Mouse (Mus musculus) limb, embryonic 11.5 days (tissue): Measurements from ENCODE around the gene Itfg1. TPM values are rescaled to one million over a fixed set of nuclear protein-coding genes. Genes with fewer than 3 reads are reported as not detected.

Experiments
- ATAC-seq: fragments of 200-750 bp; cut with Nextera tagmentation; 2 replicates; pipeline ENCODE4 v1.8.0; 2017; ENCODE audit warnings: low read depth; ENCODE audit not compliant: insufficient number of reproducible peaks, low FRiP score, low TSS enrichment
- DNase-seq: peaks from one replicate; pipeline ENCODE4 v3.0.0-alpha.2; 2015; ENCODE audit warnings: low spot score
- H3K27ac ChIP-seq: fragments of 300-500 bp; sonication (generic); replicated peaks from 2 replicates; pipeline ENCODE4 v1.5.1; 2014; ENCODE audit warnings: low read depth, mild to moderate bottlenecking, low read length
- H3K27me3 ChIP-seq: fragments of 300-500 bp; sonication (generic); 2 replicates; pipeline ENCODE4 v1.6.1; 2014; ENCODE audit warnings: mild to moderate bottlenecking, low read length, mixed read lengths; ENCODE audit not compliant: control insufficient read depth, insufficient read depth
- H3K36me3 ChIP-seq: fragments of 300-500 bp; sonication (generic); 2 replicates; pipeline ENCODE4 v1.6.1; 2014; ENCODE audit warnings: mild to moderate bottlenecking, low read length, moderate library complexity, mixed read lengths; ENCODE audit not compliant: control insufficient read depth, insufficient read depth
- H3K4me1 ChIP-seq: fragments of 300-500 bp; sonication (generic); 2 replicates; pipeline ENCODE4 v1.6.1; 2014; ENCODE audit warnings: low read length, mixed read lengths; ENCODE audit not compliant: control insufficient read depth, insufficient read depth
- H3K4me2 ChIP-seq: fragments of 300-500 bp; sonication (generic); 2 replicates; pipeline ENCODE4 v1.6.1; 2014; ENCODE audit warnings: low read depth, mild to moderate bottlenecking, moderate library complexity; ENCODE audit not compliant: severe bottlenecking
- H3K4me3 ChIP-seq: fragments of 300-500 bp; sonication (generic); 2 replicates; pipeline ENCODE4 v1.5.1; 2014; ENCODE audit warnings: low read depth, low read length
- H3K9ac ChIP-seq: fragments of 300-500 bp; sonication (generic); 2 replicates; pipeline ENCODE4 v1.6.1; 2014; ENCODE audit warnings: mild to moderate bottlenecking, low read length
- H3K9me3 ChIP-seq: fragments of 300-500 bp; sonication (generic); 2 replicates; pipeline ENCODE4 v1.6.1; 2016; ENCODE audit warnings: low read length; ENCODE audit not compliant: control insufficient read depth
- WGBS: fragments of 180-500 bp; shearing (Covaris S2); extraction: QIAGEN DNeasy Blood & Tissue Kit; methylation state at CpG from one replicate; pipeline ENCODE4 v1.1.7; 2014; 5-methylcytosine and 5-hydroxymethylcytosine counted together
- microRNA-seq: library from miRNA; unstranded; fragments of <30 nt; microRNA quantifications from one replicate; pipeline ENCODE4, GENCODE M21; 2016
- polyA plus RNA-seq: library from polyadenylated mRNA; unstranded; fragments of >200 nt; fragmentation: Nextera tagmentation; extraction: Ambion mirVana; gene quantifications from 2 replicates; pipeline ENCODE4 v1.2.1, GENCODE M21; 2014

Itfg1 gene
- polyA plus RNA-seq, 1 experiment from 2014 or later: 64.7 TPM

- no peak overlapping the region for H3K27ac ChIP-seq
- no peak overlapping the region for H3K9ac ChIP-seq
- DNase-seq (no peak), ATAC-seq (no peak)
- H3K4me2 ChIP-seq: no peak overlapping the region
- H3K36me3 ChIP-seq: no peaks in the 10 kb centered on the region
- no peaks in the 10 kb centered on the region for H3K27me3 ChIP-seq
- WGBS: 83% methylated on average over 2 of the region's 2 CpGs
- H3K4me3 ChIP-seq: no peak overlapping the region
- H3K9me3 ChIP-seq: no peaks in the 10 kb centered on the region
- no peaks in the 10 kb centered on the region for H3K4me1 ChIP-seq
These were observed 133.7 kb downstream of the Itfg1 start for GRCm38 (mm10) chr8:85706988-85707387.

DNA sequence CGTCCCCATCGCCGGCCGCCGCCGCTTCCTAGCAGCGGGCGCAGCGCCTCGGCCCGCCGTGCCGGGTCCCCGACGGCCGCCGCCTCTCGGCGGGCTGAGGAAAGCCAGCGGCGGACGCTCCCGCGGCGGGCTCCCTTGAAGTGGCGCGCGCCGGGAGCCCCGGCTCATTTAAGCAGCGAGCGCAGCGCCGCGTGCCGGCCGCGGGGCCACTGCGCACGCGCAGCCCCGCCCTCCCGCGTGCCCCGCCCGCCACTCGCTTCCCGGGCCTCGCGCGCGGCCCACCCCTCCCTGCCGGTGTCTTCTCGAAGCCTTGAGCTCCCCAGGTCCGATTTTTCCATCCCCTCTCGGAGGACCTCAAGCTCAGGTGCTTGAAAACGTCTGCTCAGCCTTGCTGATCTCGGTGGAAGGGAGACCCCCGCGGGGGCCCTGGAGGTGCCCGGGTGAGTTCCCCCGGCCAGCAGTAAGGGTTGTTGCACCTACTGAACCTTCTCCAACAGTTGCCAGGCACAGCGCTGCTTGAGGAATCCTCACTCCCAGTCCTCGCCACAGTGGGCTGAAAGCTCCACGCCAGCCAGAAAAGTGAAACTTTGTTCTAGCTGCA lies 139.9 kb downstream of the Itfg1 start, which contains the start of gene Neto2:
Gene Neto2 (minus strand): TSS at position 174 of the 601 bp plus-strand sequence.
- DNase-seq: peak; percentile 83
- Histone ChIP-seq H3K9me3 (no peaks in the 10 kb centered on the region), H3K4me3 (peak within 1 kb of the TSS; percentile 58), H3K4me2 (peak within 1 kb of the TSS; percentile 69), H3K36me3 (no peaks in the 10 kb centered on the region), H3K27ac (peak within 1 kb of the TSS; percentile 85), H3K4me1 (no peaks in the 10 kb centered on the region), H3K9ac (peak within 1 kb of the TSS; percentile 96), H3K27me3 (no peaks in the 10 kb centered on the region)
- ATAC-seq: peak; percentile 88
- WGBS: 7% methylated on average over 60 of the region's 65 CpGs

DNA sequence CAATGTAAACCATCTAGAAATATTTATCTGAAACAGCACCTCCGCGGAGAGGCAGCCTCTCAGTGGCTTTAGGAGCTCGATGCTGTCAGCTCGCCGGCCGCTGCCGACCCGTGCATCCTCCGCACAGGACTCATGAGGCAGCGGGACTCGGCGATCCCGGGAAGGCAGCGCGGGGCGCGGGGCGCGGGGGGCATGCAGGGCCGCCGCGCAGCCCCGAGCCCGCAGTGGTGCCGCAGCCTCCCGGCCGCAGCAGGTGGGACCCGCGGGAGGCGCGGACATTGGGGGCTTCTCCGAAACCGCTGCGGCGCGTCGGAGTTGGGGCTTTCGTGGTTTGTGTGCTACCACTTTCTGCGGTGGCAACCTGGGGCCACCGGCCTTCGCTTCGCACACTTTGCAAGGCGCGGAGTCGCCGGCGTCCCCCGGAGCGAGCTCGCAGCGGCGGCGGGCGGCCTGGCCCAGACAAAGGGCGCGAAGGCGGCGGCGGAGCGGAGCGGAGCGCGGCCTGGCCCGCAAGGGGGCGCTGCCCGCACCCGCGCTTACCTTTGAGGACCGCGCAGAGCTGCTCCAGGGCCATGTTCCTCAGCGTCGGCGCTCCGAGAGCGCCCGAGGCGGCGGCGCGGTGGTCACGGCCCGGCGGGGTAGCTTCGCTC lies 140.5 kb downstream of the Itfg1 start:
- no peaks in the 10 kb centered on the region for H3K9me3 ChIP-seq
- no peaks in the 10 kb centered on the region for H3K4me1 ChIP-seq
- peak overlapping the region; percentile 69 for H3K4me2 ChIP-seq
- H3K36me3 ChIP-seq: no peaks in the 10 kb centered on the region
- H3K9ac ChIP-seq: peak overlapping the region; percentile 96
- peak overlapping the region; percentile 58 for H3K4me3 ChIP-seq
- ATAC-seq: peak; percentile 96
- DNase-seq: peak; percentile 90
- H3K27me3 ChIP-seq: no peaks in the 10 kb centered on the region
- under 1% methylated on average over 80 of the region's 84 CpGs for WGBS
- peak overlapping the region; percentile 85 for H3K27ac ChIP-seq

- WGBS: 1% methylated on average over 6 of the region's 6 CpGs
- Histone ChIP-seq H3K9ac (no peak overlapping the region), H3K9me3 (no peaks in the 10 kb centered on the region), H3K4me3 (no peak overlapping the region), H3K27me3 (no peaks in the 10 kb centered on the region), H3K36me3 (no peaks in the 10 kb centered on the region), H3K4me1 (no peaks in the 10 kb centered on the region), H3K4me2 (no peak overlapping the region), H3K27ac (no peak overlapping the region)
- peak; percentile 85 for DNase-seq
- ATAC-seq: 0 out of 2 replicates have a peak, but pooled peaks have one; percentile 49
These were observed 141.7 kb downstream of the Itfg1 start for GRCm38 (mm10) chr8:85699051-85699450.

Small RNA genes within 50 kb of the gene (microRNA-seq; reads per million reads assigned to microRNA genes)
- not detected for gene Mir8109

Other genes with a start within 250 kb of the Itfg1 start
- gene Neto2, start 140.0 kb downstream of the Itfg1 start, polyA plus RNA-seq: 15.5 and 18.9 TPM in 2 replicates
- 55.8 and 56.5 TPM in 2 replicates for gene Phkb, start within 50 bp of the Itfg1 start, polyA plus RNA-seq